Mouse (Mus musculus): ENCODE results near the gene Zbtb24. TPM values are rescaled to one million over a fixed set of nuclear protein-coding genes. Genes with fewer than 3 reads are reported as not detected.

Gene Zbtb24
- total RNA-seq, 4 experiments from 2014 or later = 17.3 to 32.5 (median 26.0) TPM

DNA sequence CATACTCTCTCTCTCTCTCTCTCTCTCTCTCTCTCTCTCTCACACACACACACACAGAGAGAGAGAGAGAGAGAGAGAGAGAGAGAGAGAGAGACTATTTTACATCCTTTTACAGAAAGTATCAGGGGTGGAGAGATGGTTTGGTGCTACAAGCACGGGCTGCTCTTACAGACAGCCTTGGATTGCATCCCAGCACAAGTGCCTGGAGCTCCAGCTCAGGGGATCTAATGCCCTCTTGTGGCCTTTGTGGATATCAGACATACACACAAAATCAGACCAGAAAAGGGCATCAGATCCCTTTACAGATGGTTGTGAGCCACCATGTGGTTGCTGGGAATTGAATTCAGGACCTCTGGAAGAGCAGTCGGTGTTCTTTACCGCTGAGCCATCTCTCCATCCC, 55.3 kb downstream of the Zbtb24 start:
- DNase-seq = peak; percentile 52

GRCm38 (mm10) chr10:41509160-41509559, 59.0 kb downstream of the Zbtb24 start:
- no peak for DNase-seq

GRCm38 (mm10) chr10:41514301-41514700, 64.1 kb downstream of the Zbtb24 start:
- DNase-seq = no peak

GRCm38 (mm10) chr10:41514921-41515320, 64.7 kb downstream of the Zbtb24 start:
- no peak for DNase-seq

Other genes with a start within 250 kb of the Zbtb24 start
- 10 to 100 TPM; 23.1 to 25.6 (median 24.1) TPM for gene Fig4, start 147.1 kb upstream of the Zbtb24 start, total RNA-seq (2022)
- under 1 TPM in 2 of 4 experiments, not detected in 2; 0.05 to 0.14 TPM for gene Ak9, start 146.4 kb upstream of the Zbtb24 start, total RNA-seq (2022)
- 10 to 100 TPM in 2 of 4 experiments, 1 to 10 TPM in 2; 8.5 to 22.8 (median 13.3) TPM for gene Mical1, start 25.9 kb downstream of the Zbtb24 start, total RNA-seq (2022)
- 10 to 100 TPM; 21.8 to 40.9 (median 32.5) TPM for gene Smpd2, start 40.0 kb downstream of the Zbtb24 start, total RNA-seq (2022)
- 1 to 10 TPM in 2 of 4 experiments, under 1 TPM in 1, not detected in 1; 0.77 to 1.7 (median 1.4) TPM for gene Ppil6, start 40.1 kb downstream of the Zbtb24 start, total RNA-seq (2022)
- gene Cd164, start 69.0 kb downstream of the Zbtb24 start, total RNA-seq (2022) = 100 to 1,000 TPM; 180 to 261 (median 233) TPM